Mouse (Mus musculus) layer of hippocampus, adult 11-12 months (tissue): ENCODE data around the gene Gm15446.
"Not testable (repeated sequence)": the region's sequence is repeated elsewhere in the genome, so short reads cannot be mapped to it uniquely, and the experiment has no call there.

Source experiments
- DNase-seq: peaks from one replicate; pipeline ENCODE4 v3.0.0; 2022; ENCODE audit warnings: low spot score

The Gm15446 gene

GRCm38 (mm10) chr5:109923261-109924071 lies at the start of gene Gm15446:
Gm15446 (plus strand) TSS chr5:109923400.
- peak; percentile 91 for DNase-seq

GRCm38 (mm10) chr5:109924129-109924528 lies 929 bp downstream of the Gm15446 start:
- DNase-seq = not testable (repeated sequence)

GRCm38 (mm10) chr5:109924936-109925335 lies 1.7 kb downstream of the Gm15446 start:
- no peak for DNase-seq

GRCm38 (mm10) chr5:109950281-109950680 lies 27.1 kb downstream of the Gm15446 start:
- DNase-seq = no peak

- not testable (repeated sequence) for DNase-seq
These were observed 57.5 kb downstream of the Gm15446 start for GRCm38 (mm10) chr5:109980743-109981142.
